Mouse (Mus musculus): ENCODE results near the gene Rufy3.

The Rufy3 gene

GRCm38 (mm10) chr5:88629987-88630386 is 65.1 kb downstream of the Rufy3 start:
- in situ Hi-C loops (cut with MboI): no loop called here

- in situ Hi-C loops (cut with MboI): no loop called here
Observed at GRCm38 (mm10) chr5:88630883-88631282, 66.0 kb downstream of the Rufy3 start.

- in situ Hi-C loops (cut with MboI): no loop called here
Observed at GRCm38 (mm10) chr5:88631545-88631944, 66.7 kb downstream of the Rufy3 start.

GRCm38 (mm10) chr5:88632463-88632862 is 67.6 kb downstream of the Rufy3 start:
- in situ Hi-C loops (cut with MboI): no loop called here

GRCm38 (mm10) chr5:88634076-88634475 is 69.2 kb downstream of the Rufy3 start:
- in situ Hi-C loops (cut with MboI): no loop called here

GRCm38 (mm10) chr5:88642786-88643185 is 77.9 kb downstream of the Rufy3 start:
- in situ Hi-C loops (cut with MboI): no loop called here

GRCm38 (mm10) chr5:88643491-88643890 is 78.7 kb downstream of the Rufy3 start:
- in situ Hi-C loops (cut with MboI): no loop called here

- in situ Hi-C loops (cut with MboI): no loop called here
Observed at GRCm38 (mm10) chr5:88644901-88645300, 80.1 kb downstream of the Rufy3 start.

GRCm38 (mm10) chr5:88645405-88645804 is 80.6 kb downstream of the Rufy3 start:
- in situ Hi-C loops (cut with MboI): no loop called here

- in situ Hi-C loops (cut with MboI): no loop called here
Observed at GRCm38 (mm10) chr5:88649250-88650173, 84.7 kb downstream of the Rufy3 start.

GRCm38 (mm10) chr5:88652589-88652988 is 87.7 kb downstream of the Rufy3 start:
- in situ Hi-C loops (cut with MboI): no loop called here

GRCm38 (mm10) chr5:88657868-88658267 is 93.0 kb downstream of the Rufy3 start:
- in situ Hi-C loops (cut with MboI): no loop called here

GRCm38 (mm10) chr5:88663151-88663550 is 98.3 kb downstream of the Rufy3 start:
- in situ Hi-C loops (cut with MboI): no loop called here

- in situ Hi-C loops (cut with MboI): no loop called here
Observed at GRCm38 (mm10) chr5:88663875-88664274, 99.0 kb downstream of the Rufy3 start.

GRCm38 (mm10) chr5:88674703-88675442 is 110.0 kb downstream of the Rufy3 start:
- in situ Hi-C loops (cut with MboI): no loop called here

GRCm38 (mm10) chr5:88675443-88676387 is 110.9 kb downstream of the Rufy3 start, which contains the start of gene Grsf1:
Gene Grsf1, minus strand, starts transcription at chr5:88676171.
- in situ Hi-C loops (cut with MboI): no loop called here

GRCm38 (mm10) chr5:88678929-88679328 is 114.1 kb downstream of the Rufy3 start:
- in situ Hi-C loops (cut with MboI): no loop called here

GRCm38 (mm10) chr5:88679341-88679740 is 114.5 kb downstream of the Rufy3 start:
- in situ Hi-C loops (cut with MboI): no loop called here

- in situ Hi-C loops (cut with MboI): no loop called here
Observed at GRCm38 (mm10) chr5:88680567-88680966, 115.7 kb downstream of the Rufy3 start.

- in situ Hi-C loops (cut with MboI): no loop called here
Observed at GRCm38 (mm10) chr5:88683706-88684105, 118.9 kb downstream of the Rufy3 start.

GRCm38 (mm10) chr5:88684226-88684625 is 119.4 kb downstream of the Rufy3 start:
- in situ Hi-C loops (cut with MboI): no loop called here

- in situ Hi-C loops (cut with MboI): no loop called here
Observed at GRCm38 (mm10) chr5:88685306-88685705, 120.5 kb downstream of the Rufy3 start.
